Mouse (Mus musculus) hindbrain, postnatal 0 days (tissue): Measurements from ENCODE around the gene Snrpd3. TPM values are rescaled to one million over a fixed set of nuclear protein-coding genes. Genes with fewer than 3 reads are reported as not detected.
A peak's percentile ranks its signal among the peaks of the same experiment; 100 is the strongest.
"Not testable (repeated sequence)": the region's sequence is repeated elsewhere in the genome, so short reads cannot be mapped to it uniquely, and the experiment has no call there.

Experiments
- ATAC-seq: fragments of 200-750 bp; cut with Nextera tagmentation; 2 replicates; pipeline ENCODE4 v1.8.0; 2017; ENCODE audit warnings: mild to moderate bottlenecking, moderate TSS enrichment, moderate library complexity
- DNase-seq: peaks from one replicate; pipeline ENCODE4 v3.0.0-alpha.2; 2015; ENCODE audit warnings: low spot score
- H3K27ac ChIP-seq: fragments of 300-500 bp; sonication (generic); 2 replicates; pipeline ENCODE4 v1.5.1; 2014; ENCODE audit warnings: mild to moderate bottlenecking
- H3K27me3 ChIP-seq: fragments of 300-500 bp; sonication (generic); 2 replicates; pipeline ENCODE4 v1.6.1; 2014; ENCODE audit warnings: low read length, mixed read lengths; ENCODE audit not compliant: insufficient read depth
- H3K36me3 ChIP-seq: fragments of 300-500 bp; sonication (generic); 2 replicates; pipeline ENCODE4 v1.6.1; 2014; ENCODE audit warnings: low read length, mixed read lengths; ENCODE audit not compliant: insufficient read depth
- H3K4me1 ChIP-seq: fragments of 300-500 bp; sonication (generic); 2 replicates; pipeline ENCODE4 v1.6.1; 2014; ENCODE audit warnings: antibody characterized with exemption, low read length, mixed read lengths; ENCODE audit not compliant: insufficient read depth
- H3K4me2 ChIP-seq: fragments of 300-500 bp; sonication (generic); 2 replicates; pipeline ENCODE4 v1.6.1; 2014; ENCODE audit warnings: low read depth, mild to moderate bottlenecking, low read length, moderate library complexity, mixed read lengths
- H3K4me3 ChIP-seq: fragments of 300-500 bp; sonication (generic); 2 replicates; pipeline ENCODE4 v1.5.1; 2014; ENCODE audit warnings: low read length
- H3K9ac ChIP-seq: fragments of 300-500 bp; sonication (generic); replicated peaks from 2 replicates; pipeline ENCODE4 v1.6.1; 2014; ENCODE audit warnings: mild to moderate bottlenecking, low read length, moderate library complexity, mixed read lengths
- H3K9me3 ChIP-seq: fragments of 300-500 bp; sonication (generic); 2 replicates; pipeline ENCODE4 v1.6.1; 2016; ENCODE audit warnings: low read length, mixed read lengths
- CTCF ChIP-seq: IDR thresholded peaks from 2 replicates; pipeline ENCODE4 v1.5.1; 2016; ENCODE audit warnings: antibody characterized with exemption, control low read depth, low read depth
- WGBS: fragments of 180-500 bp; shearing (Covaris S2); extraction: QIAGEN DNeasy Blood & Tissue Kit; methylation state at CpG from one replicate; pipeline ENCODE4 v1.1.7; 2014; 5-methylcytosine and 5-hydroxymethylcytosine counted together
- polyA plus RNA-seq: library from polyadenylated mRNA; unstranded; fragments of >200 nt; fragmentation: Nextera tagmentation; extraction: Ambion mirVana; gene quantifications from 2 replicates; pipeline ENCODE4 v1.2.1, GENCODE M21; 2015
- total RNA-seq: library from RNA; depleted of rRNA; stranded (reverse); fragments of >200 nt; gene quantifications from 2 replicates; pipeline ENCODE4 v1.2.3, GENCODE M21; 2014

Gene Snrpd3
- total and polyA plus RNA-seq, 2 experiments from 2014 or later = 16.4 to 133 TPM

- Histone ChIP-seq H3K4me1 (peaks cover 6% of the 10 kb centered on the region; the same call in 1 of the 2 replicates), H3K36me3 (peaks cover 30% of the 10 kb centered on the region; the same call in 1 of the 2 replicates), H3K27me3 (no peaks in the 10 kb centered on the region), H3K9ac (peak overlapping the region; percentile 89), H3K27ac (peak overlapping the region; percentile 96), H3K9me3 (no peaks in the 10 kb centered on the region), H3K4me2 (peak overlapping the region; percentile 68), H3K4me3 (peak overlapping the region; percentile 82)
- ATAC-seq (no peak), DNase-seq (no peak)
- no peak for TF ChIP-seq CTCF
- WGBS = 26% methylated on average over 8 of the region's 8 CpGs
These were observed 1.2 kb upstream of the Snrpd3 start for GRCm38 (mm10) chr10:75516038-75516723.

DNA sequence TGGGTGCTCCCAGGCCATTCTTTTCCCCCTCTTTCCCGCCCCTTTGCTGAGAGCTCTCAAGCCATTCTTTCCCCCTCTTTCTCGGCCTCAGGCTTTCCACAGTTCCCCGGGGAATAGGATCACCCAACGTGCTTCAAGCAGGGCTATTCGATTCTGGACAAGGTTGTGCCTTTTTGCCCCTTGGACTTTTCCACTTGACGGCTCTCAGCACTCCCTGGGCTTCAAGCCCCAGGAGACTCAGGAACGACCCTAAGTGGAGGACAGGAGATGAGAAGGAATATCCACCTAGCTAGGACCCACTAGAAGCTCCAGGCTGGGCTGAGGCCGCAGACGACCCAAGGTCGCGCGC, 653 bp upstream of the Snrpd3 start:
- peak overlapping the region; percentile 96 for H3K27ac ChIP-seq
- H3K9me3 ChIP-seq = no peaks in the 10 kb centered on the region
- peaks cover 6% of the 10 kb centered on the region; the same call in 1 of the 2 replicates for H3K4me1 ChIP-seq
- no peak for DNase-seq
- peaks cover 28% of the 10 kb centered on the region for H3K36me3 ChIP-seq
- WGBS = under 1% methylated on average over 12 of the region's 12 CpGs
- no peaks in the 10 kb centered on the region for H3K27me3 ChIP-seq
- H3K9ac ChIP-seq = peak overlapping the region; percentile 89
- TF ChIP-seq CTCF = no peak
- H3K4me3 ChIP-seq = peak overlapping the region; percentile 82
- ATAC-seq = no peak
- H3K4me2 ChIP-seq = peak overlapping the region; percentile 68

DNA sequence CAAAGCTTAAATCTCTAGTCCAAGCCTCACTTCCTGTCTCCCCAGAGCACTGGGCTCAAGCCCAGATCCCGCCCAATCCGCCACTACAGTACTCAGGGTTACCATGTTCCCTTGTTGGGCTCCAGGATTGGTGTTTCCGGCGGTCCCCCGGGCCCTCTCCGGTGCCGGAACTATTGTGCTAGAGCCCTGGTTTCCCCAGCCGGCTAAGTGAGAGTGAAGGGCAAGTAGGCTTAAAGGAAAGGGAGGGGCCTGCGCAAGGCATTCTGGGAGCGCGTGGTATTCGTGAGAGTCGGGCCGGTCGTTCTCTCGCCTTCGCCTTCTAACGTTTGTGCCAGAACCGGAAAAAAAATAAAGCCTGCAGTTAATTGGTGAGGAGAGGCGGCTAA, 400 bp downstream of the Snrpd3 start, which contains the start of gene Gucd1:
Gene Gucd1 (minus strand): TSS at position 215 of the 386 bp plus-strand sequence.
- H3K9ac ChIP-seq = peak within 1 kb of the TSS; percentile 89

DNA sequence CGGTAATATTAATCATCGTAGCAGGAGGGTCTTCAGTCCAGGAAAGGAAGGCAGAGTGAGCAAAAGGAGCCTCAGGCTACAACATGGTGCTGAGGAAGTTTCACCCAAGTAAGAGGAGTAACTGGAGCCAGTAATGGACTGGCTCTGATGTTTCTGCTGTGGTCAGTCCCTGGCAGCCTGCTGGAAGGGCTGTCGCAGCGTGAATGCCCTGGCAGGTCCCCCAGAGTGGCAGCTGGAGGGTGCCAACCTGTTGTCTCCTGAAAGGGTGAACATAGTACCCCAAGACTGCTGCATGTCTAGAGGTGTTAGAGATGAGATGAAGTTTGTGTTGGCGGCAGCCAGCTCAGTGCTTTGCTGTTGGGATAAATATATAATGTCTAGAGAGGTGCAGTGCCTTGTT, 3.2 kb downstream of the Snrpd3 start:
- no peak overlapping the region for H3K9ac ChIP-seq
- peaks cover 28% of the 10 kb centered on the region for H3K36me3 ChIP-seq
- DNase-seq (no peak), ATAC-seq (no peak)
- peaks cover 6% of the 10 kb centered on the region; the same call in 1 of the 2 replicates for H3K4me1 ChIP-seq
- 90% methylated on average over 5 of the region's 5 CpGs for WGBS
- H3K4me2 ChIP-seq = no peak overlapping the region
- TF ChIP-seq CTCF = no peak
- no peaks in the 10 kb centered on the region for H3K27me3 ChIP-seq
- no peak overlapping the region for H3K27ac ChIP-seq
- H3K9me3 ChIP-seq = no peaks in the 10 kb centered on the region
- no peak overlapping the region for H3K4me3 ChIP-seq

More for the DNA sequence above, 400 bp downstream of the Snrpd3 start, which contains the start of gene Gucd1:
- H3K9me3 ChIP-seq = no peaks in the 10 kb centered on the region
- under 1% methylated on average over 20 of the region's 20 CpGs for WGBS
- DNase-seq (peak; percentile 98), ATAC-seq (peak; percentile 96)
- H3K4me2 ChIP-seq = peak within 1 kb of the TSS; percentile 68
- peaks cover 6% of the 10 kb centered on the region; the same call in 1 of the 2 replicates for H3K4me1 ChIP-seq
- peaks cover 30% of the 10 kb centered on the region for H3K36me3 ChIP-seq
- TF ChIP-seq CTCF = no peak
- peak within 1 kb of the TSS; percentile 96 for H3K27ac ChIP-seq
- H3K27me3 ChIP-seq = no peaks in the 10 kb centered on the region
- H3K4me3 ChIP-seq = peak within 1 kb of the TSS; percentile 82

- no peaks in the 10 kb centered on the region for H3K27me3 ChIP-seq
- DNase-seq = no peak
- 85% methylated on average over 4 of the region's 4 CpGs for WGBS
- ATAC-seq = no peak
- H3K4me2 ChIP-seq = no peak overlapping the region
- no peak for TF ChIP-seq CTCF
- no peak overlapping the region for H3K27ac ChIP-seq
- no peaks in the 10 kb centered on the region for H3K9me3 ChIP-seq
- H3K9ac ChIP-seq = no peak overlapping the region
- H3K4me3 ChIP-seq = no peak overlapping the region
- peaks cover 28% of the 10 kb centered on the region for H3K36me3 ChIP-seq
- no peaks in the 10 kb centered on the region; the same call in 1 of the 2 replicates for H3K4me1 ChIP-seq
These were observed 4.3 kb downstream of the Snrpd3 start for GRCm38 (mm10) chr10:75521643-75522042.

GRCm38 (mm10) chr10:75525450-75525849, 8.1 kb downstream of the Snrpd3 start:
- 93% methylated on average over 9 of the region's 9 CpGs for WGBS
- not testable (repeated sequence) for H3K27me3 ChIP-seq, H3K4me1 ChIP-seq, H3K9me3 ChIP-seq, H3K4me3 ChIP-seq, H3K27ac ChIP-seq, H3K9ac ChIP-seq, DNase-seq, ATAC-seq, H3K4me2 ChIP-seq
- peaks cover 18% of the 10 kb centered on the region for H3K36me3 ChIP-seq

DNA sequence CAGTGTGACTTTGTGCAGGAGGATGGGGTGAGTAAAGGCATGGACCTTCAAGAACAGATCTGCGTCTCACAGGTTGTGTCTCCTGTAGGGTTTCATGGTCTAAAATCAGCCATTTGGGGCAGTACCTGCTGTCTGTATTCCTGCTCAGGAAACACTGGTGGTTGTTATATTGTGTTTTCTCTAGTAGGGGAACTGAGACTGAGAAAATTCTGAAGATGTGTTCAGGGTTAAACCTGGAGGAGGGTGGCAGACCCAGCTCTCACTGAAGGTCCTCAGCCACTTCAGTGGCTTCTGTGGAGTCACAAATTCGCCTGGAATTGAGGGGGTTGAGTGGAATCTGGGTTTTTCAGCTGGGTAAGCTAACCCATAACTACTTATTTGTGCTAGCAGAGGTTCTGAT, 13.0 kb downstream of the Snrpd3 start:
- no peak overlapping the region for H3K9ac ChIP-seq
- DNase-seq = no peak
- no peaks in the 10 kb centered on the region for H3K27me3 ChIP-seq
- no peaks in the 10 kb centered on the region for H3K9me3 ChIP-seq
- TF ChIP-seq CTCF = no peak
- 95% methylated on average over 2 of the region's 2 CpGs for WGBS
- no peaks in the 10 kb centered on the region for H3K4me1 ChIP-seq
- no peak overlapping the region for H3K4me3 ChIP-seq
- H3K27ac ChIP-seq = no peak overlapping the region
- no peak overlapping the region for H3K4me2 ChIP-seq
- peaks cover 18% of the 10 kb centered on the region for H3K36me3 ChIP-seq
- ATAC-seq = no peak
